Mouse (Mus musculus) common myeloid progenitor, adult 5-6 weeks (primary cell): ENCODE results near the gene Hnrnpr. TPM values are rescaled to one million over a fixed set of nuclear protein-coding genes. Genes with fewer than 3 reads are reported as not detected.

Experiments used
- ATAC-seq: replicated peaks from 2 replicates; pipeline ENCODE4 v1.8.0; 2016; ENCODE audit warnings: low read depth, mild to moderate bottlenecking, moderate TSS enrichment, inconsistent platforms; ENCODE audit not compliant: poor library complexity, severe bottlenecking
- total RNA-seq: library from RNA; stranded (forward); fragments of 200-1000, 187-1606 nt; gene quantifications from 2 replicates; pipeline ENCODE4 v1.2.3, GENCODE M21; 2017

Gene Hnrnpr
- 225 and 262 TPM in 2 replicates for total RNA-seq

DNA sequence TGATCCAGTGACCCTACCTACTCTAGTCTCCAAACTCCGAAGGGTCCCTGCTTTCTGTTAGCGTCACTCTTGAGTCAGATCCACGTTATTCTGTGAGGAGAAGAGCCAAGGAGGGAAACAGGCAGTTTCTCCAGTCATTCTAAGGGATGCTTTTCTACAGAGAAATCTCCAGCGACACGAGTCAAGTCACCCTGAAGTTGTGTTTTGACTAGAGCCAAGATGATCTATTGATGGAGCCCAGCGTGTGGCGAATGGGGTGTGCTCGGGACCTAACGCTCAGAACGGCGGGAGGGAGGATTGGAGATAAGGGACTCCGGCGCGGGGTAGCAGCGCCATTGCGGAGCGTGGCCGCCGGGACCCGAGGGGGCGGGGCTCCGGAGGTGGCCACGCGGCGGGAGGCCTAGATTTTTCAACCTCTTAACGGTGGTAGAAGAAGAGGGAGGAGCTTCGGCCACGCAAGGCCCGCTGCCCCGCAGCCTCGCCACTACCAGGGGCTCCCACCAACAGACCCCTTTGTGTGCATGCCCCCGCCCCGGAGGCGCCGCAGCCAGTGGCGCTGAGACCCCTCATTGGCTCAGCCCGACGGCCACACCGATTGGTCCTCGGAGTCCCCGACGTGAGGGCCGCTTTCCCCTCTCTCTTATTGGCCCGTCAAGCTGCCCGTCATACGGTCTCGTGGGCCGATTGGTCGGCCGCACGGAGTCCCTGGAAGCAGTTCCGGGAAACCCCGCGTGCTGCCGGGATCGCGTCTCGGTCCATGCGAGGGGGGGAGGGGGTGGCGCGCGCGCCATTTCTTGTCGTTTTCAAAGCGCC lies at the start of gene Hnrnpr:
Hnrnpr (plus strand) TSS at position 714 of the 813 bp plus-strand sequence.
- ATAC-seq = peak; percentile 95

DNA sequence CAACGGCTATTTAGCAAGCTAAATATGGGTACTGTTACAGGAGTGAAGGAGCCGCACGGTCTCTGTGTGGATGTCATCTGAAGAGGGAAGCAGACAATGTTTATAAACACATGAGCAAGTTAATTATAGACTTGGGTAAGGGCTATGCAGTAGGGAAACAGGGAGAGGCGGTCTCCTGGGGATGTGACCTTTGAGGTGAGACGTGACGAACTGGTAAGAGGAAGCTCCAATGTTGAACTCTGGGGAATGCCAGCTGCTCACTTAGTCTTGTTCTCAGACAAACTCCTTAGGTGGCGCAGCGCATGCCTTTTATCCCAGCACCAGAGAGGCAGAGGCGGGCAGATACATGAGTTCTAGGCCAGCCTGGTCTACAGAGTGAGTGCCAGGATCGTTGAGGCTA lies 48.8 kb upstream of the Hnrnpr start:
- ATAC-seq = no peak

DNA sequence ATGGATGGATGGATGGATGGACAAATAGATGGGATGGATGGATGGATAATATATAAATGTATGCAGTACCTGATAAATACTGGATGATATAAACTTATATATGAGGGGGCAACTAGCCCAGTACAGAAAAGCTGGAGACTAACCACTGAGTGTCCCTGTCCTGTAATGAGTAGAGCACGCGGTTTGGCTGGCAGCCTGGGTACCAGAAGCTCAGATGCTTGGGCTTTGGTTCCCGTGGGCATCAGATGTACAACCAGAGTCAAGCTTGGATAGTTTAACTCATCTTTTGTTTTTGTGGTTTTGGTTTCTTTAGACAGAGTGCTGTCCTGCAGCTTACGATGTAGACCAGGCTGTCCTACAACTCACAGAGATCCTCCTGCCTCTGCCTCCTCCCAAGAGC lies 47.2 kb upstream of the Hnrnpr start:
- ATAC-seq = no peak

DNA sequence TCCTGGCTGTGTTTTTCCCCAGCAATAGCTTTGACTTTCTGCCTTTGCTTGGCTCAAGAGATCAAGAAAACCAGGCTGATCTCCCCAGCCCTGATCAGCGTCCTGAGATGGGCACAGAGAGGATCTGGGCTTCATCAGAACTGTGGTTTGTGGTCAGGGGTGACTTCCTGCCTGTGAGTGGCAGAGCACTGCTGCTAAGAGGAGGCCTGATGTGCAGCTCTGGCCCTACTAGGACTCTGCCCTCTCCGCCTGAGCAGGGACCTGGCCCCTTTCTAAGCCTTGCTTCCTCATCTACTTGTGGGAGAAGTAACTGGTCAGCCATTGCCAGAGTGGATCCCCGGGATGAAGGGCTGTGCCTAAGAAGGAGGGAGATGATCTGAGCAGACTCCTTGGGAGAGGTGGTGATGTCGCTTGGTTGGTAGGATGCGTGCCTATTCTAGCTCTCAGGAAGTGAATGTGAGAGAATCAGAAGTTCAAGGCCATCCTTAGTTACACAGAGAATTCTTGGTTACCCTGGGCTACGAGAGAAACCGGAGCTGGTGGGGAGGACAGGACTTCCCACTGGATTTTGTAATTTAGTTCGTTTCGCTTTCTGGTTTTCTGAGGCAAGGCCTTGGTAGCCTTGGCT lies 43.9 kb upstream of the Hnrnpr start:
- peak; percentile 99 for ATAC-seq

DNA sequence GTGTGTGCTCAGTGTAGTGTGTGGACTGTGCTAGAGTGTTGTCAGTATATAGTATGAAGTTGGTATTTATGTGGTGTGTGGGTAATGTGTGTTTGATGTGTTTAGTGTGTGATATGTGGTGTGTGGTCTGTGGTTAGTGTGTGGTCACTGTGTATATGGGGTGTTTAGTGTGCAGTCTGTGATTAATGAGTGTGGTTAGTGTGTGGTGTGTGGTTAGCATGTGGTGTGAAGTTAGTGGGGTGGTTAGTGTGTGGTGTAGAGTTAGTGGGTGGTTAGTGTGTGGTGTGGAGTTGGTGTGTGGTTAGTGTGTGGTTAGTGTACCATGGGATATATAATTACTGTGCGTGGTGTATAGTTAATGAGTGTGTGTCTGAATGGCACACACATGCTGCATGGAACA lies 41.8 kb upstream of the Hnrnpr start:
- peak; percentile 30 for ATAC-seq

DNA sequence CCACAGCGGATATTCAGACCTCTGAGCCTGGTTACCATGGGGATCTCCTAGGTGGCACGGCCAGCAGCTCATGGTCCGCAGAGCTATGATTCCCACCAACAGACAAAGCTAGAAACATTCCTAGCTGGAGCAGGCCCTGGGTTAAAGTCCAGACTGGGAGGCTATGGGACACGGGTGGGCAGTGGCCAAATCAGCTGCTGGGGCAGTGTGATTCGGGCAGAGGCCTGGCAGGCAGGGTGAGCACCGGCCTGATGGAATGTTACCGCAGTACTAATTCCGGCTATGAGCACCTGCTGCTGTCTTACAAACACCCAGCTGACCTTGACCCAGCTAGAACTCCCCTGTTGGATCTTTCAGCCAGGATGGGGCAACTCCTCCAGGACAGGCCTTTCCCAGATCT lies 40.1 kb upstream of the Hnrnpr start:
- no peak for ATAC-seq

DNA sequence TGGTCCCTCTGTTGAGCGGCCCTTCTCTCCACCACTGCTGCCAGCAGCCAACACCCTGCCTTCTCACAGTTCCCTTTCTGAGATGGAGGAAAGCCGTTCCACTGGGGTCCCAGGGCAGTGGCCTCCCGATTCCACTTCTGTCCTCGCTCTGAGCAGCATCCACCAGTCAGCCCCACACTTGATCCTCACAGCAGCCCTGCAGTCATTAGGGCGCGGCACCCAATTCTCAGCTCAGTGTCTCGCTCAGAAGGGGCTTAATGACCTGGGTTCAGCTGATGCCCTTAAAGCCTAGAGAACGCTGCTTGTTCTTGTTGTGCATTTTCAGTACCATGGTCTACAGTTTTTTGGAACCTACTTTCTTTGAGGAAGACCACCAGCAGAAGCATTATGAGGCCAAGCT lies 29.6 kb upstream of the Hnrnpr start:
- no peak for ATAC-seq

DNA sequence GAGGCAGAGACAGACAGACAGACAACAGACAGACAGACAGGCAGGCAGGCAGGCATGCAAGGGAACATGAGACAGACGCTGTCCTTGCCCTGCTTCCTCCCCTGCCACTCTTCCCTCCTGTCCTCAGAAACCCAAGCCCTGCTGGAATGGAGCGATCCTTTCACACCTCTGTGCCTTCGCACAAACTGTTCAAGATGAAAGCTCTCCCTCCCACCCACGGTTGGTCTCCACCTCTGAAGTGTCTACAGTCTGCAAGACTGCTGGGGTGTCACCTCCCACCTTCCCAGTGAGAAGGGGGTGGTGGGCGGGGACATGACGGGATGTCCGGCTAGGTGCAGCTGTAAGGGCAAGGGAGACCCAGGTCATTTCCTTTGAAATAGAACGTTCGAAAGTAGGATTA lies 29.1 kb upstream of the Hnrnpr start:
- no peak for ATAC-seq

DNA sequence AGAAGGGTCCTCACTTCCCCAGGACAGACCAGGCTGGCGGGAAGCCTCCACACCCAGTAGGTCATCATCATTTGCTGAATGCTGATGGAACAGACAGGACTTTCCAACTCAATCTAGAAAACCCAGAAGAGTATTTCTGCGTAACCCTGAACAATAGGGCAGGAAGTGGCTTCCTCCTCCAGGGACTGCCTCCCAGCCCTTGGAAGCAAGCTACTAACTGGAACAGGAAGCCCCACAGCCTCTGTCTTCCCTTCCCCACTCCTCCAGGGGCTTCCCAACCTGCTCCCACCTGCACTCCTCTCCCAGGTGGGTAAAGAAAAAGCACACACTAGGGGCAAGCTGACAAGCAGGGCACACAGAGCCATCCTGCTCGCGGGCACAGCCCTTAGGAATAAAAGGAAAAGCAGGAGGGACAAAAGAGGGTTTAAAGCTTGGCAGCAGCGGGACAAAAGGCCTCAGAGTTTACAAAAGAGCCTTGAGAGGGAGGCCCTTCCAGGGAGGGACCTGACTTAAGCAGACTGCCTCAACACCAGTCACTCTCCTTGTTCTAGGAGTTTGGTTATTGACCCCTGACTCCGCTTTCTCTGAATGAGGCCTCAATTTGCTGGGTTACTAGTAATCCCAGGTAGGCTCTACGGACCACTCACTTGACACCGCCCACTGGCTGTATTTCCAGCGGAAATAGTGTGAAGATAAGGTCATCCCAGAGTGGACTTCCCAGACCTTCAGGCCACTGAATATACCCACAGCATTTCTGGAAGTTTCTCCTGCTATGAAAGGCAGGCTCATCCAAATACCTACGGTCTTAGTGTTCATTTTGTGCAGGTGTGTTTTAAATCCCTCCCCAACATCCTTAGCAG lies 27.9 kb upstream of the Hnrnpr start:
- no peak for ATAC-seq

DNA sequence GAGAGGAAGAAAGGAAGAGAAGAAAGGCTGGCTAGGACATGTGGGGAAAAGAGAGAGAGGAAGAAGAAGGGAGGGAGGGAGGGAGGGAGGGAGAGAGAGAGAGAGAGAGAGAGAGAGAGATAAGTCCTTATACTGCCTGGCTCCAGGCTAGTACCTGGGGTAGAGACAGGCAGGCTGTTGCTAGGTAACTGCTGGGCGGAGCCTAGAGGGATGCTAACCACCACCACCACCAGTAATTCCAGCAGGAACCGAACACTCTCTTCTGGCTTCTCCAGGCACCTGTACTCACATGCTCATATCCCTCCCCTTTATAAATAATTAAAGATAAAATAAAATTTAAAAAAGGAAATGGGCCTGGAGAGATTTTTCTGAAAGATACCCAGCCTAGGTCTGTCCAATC lies 27.0 kb upstream of the Hnrnpr start:
- ATAC-seq = no peak

DNA sequence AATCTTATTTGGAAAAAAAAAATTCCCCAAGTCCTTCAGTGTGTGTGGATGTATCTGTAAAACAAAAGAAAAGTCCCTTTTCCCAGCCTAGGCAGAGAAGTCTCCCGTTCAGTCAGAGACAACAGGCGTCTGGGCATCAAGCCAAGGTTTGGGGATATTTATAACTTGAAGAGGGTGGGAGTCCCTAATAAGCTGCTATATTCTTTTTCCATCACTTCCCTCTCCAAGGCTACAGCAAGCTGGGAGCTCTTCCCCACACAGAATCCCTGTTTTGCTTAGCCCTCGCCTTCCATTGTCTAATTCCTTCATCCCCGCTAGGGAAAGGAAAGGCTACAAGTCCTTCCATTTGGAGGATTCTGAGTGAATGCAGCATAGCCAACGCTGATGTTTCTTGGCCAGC lies 26.3 kb upstream of the Hnrnpr start, which contains the start of gene Zfp46:
Zfp46 (plus strand) TSS at position 229 of the 400 bp plus-strand sequence.
- ATAC-seq = no peak

DNA sequence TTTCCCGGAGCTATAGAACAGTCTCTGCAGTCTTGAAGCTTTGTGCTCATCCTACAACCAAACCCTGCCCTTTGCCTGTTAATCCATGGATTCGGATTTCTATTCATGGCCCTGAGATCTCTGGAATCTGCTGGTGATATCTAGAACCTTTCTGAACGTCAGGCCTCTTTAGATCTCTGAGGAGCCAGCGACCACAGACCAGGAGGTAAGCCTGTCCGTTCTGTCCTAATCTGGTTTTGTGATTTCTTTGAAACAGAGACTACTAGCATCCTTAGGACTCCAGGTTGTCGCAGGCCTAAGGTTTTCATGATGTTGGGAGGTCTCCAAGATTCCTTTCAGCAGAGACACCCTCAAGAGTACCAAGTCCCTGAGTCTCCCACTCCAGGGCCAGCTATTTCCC lies 25.9 kb upstream of the Hnrnpr start:
- no peak for ATAC-seq

DNA sequence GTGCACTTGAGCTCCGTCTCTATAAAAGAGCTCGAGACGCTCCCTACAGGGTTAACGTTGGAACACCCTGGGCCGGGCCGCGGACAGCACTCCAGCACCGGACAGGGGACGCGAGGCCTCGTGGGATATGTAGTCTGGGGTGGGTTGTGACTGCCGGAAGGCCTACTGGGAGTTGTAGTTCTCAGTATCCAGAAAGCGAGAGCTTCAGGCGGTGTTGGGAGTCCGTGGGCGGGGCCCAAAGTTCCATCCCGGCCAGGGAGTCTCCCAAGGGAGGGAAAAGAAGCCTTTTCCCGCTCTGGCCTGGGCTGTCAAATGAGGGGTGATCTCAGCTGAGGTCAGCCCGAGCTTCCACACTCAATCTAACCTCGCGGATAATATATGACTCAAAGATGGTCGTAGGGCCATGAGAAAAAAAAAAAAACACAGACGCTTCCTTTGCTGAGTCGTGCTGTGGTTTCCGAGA lies 25.4 kb upstream of the Hnrnpr start:
- ATAC-seq = peak; percentile 90

DNA sequence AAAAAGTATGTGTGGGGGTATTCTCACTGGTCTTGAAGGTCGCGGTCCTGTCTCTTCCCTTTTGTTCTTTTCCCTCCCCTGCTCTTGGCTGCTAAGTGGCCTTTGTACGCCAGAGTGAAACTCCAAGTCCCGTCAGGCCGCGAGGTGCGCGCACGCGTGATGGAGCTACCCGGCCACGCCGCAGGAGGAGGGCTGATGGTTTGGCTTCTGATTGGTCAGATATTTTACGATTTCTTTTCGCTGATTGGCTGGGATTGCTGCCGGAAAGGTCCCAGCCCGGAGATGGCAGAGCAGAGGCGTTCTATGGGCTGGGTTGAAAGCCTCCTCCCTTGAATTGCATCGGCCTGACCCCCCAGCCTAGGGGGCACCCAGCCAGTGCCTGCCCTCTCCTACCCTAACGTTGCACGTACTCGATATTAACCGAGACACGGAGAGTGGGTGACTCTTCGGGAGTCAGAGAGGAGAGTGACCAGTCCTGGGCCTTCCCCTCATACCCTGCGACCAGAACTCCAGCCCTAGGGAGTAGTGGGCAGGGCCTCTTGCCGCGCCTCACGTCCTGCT lies 24.9 kb upstream of the Hnrnpr start:
- peak; percentile 94 for ATAC-seq

DNA sequence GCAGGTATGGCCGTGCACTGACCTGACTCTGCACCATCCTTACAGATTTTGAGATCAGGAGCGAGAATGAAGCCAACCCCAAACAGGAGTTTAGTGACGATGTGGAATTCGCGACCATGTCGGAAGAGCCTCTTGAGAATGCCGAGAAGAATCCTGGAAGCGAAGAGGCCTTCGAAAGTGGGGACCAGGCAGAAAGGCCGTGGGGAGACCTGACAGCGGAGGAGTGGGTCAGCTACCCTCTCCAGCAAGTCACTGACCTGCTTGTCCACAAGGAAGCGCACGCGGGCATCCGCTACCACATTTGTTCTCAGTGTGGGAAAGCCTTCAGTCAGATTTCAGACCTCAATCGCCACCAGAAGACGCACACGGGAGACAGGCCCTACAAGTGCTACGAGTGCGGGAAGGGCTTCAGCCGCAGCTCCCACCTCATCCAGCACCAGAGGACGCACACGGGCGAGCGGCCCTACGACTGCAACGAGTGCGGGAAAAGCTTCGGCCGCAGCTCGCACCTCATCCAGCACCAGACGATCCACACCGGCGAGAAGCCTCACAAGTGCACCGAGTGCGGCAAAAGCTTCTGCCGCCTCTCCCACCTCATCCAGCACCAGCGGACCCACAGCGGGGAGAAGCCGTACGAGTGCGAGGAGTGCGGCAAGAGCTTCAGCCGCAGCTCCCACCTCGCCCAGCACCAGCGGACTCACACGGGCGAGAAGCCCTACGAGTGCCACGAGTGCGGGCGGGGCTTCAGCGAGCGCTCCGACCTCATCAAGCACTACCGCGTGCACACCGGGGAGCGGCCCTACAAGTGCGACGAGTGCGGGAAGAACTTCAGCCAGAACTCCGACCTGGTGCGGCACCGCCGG lies 20.6 kb upstream of the Hnrnpr start:
- ATAC-seq = no peak

DNA sequence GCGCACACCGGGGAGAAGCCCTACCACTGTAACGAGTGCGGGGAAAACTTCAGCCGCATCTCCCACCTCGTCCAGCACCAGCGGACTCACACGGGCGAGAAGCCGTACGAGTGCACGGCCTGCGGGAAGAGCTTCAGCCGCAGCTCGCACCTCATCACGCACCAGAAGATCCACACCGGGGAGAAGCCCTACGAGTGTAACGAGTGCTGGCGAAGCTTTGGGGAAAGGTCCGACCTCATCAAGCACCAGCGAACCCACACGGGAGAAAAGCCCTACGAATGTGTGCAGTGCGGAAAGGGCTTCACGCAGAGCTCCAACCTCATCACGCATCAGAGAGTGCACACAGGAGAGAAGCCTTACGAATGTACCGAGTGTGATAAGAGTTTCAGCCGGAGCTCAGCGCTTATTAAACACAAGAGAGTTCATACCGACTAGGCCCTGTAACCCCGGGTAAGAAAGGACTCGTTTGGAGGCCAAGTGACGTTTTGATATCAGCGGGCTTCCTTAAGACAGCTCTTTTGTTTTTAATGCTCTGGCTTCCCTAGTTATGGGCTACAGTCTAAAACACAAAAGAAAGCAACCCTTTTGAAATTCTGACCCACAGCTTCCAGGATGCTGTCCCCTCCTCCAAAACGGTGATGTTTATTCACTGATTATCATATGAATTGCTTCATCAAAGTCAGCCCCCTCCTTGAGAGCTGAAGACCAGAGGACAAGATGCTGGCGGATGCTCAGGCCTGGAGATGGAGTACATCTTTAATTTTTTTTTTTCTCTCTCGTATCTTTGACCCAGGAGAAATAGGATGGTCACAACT lies 19.8 kb upstream of the Hnrnpr start:
- no peak for ATAC-seq

DNA sequence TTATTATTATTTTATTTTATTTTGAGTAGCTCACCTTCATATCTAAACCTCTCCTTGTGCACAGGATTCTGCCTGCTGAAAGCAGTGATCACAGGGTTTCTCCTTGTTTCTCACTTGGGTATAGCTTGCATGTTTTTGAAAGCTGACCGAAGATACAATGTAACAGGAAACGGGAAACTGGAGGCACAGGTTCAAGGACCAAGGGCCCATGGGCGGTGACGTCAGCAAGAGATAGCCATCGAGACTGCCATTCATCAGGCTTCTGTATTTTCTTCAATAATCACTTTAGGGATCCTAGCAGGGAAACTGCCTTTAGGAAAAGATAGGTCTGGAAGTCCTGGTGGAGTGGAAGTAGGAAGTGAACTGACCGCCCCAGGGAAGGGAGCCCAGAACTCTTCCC lies 19.1 kb upstream of the Hnrnpr start:
- ATAC-seq = no peak

DNA sequence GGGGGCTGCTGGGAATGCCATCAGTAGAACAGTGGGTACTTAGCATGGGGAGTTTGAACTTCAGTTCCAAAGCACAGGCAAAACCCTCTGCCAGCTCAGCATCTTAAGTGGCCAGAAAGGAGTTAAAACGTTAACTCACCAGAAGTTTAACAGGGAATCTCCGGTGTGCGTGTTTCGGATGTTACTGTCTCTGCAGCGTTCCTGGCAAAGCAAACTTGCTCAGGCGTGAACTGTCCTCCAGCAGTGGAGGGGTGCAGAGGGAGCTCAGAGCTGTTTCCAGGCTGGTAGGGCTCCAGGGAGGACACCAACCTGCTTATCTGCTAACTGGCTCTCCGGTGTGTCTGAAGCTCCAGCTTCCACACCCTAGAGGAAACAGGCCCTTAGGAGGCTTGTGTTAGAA lies 14.8 kb upstream of the Hnrnpr start:
- no peak for ATAC-seq

DNA sequence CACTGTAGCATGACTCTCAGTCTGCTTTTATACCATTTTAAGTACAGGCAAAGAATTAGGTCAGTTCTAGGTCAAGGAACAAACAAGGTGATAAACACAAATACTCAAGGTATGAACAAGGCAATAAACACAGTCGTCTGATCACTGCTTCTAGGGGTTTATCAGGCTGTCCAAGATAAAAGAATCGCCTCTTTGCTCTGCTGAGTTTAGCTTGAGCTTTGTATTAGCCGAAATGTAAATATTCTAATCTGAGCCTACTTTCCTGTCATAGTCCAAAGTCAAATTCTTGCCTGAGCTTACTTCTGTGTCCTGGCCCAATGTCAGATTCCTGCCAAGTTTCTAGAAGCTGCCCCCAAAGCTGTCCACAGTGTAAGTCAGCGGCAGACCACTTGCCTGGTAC lies 8.3 kb upstream of the Hnrnpr start:
- ATAC-seq = no peak
